Mouse (Mus musculus): ENCODE data around the gene 4921539E11Rik.

GRCm38 (mm10) chr4:103290763-103291162 is at the start of gene 4921539E11Rik:
- TF ChIP-seq POLR2A (IDR thresholded peaks at IDR 0.05; ENCODE audit: low read depth, low read length) (no peak), CTCF (conservative IDR thresholded peaks at IDR 0.05; ENCODE audit: insufficient read depth, insufficient read length, low read depth, low read length) (no peak)

All from kidney, adult 2 months (tissue).